Mouse (Mus musculus): Measurements from ENCODE around the gene Il17f. TPM values are rescaled to one million over a fixed set of nuclear protein-coding genes. Genes with fewer than 3 reads are reported as not detected.
"Not testable (repeated sequence)": the region's sequence is repeated elsewhere in the genome, so short reads cannot be mapped to it uniquely, and the experiment has no call there.

Il17f gene
- not detected for total RNA-seq (2021)

DNA sequence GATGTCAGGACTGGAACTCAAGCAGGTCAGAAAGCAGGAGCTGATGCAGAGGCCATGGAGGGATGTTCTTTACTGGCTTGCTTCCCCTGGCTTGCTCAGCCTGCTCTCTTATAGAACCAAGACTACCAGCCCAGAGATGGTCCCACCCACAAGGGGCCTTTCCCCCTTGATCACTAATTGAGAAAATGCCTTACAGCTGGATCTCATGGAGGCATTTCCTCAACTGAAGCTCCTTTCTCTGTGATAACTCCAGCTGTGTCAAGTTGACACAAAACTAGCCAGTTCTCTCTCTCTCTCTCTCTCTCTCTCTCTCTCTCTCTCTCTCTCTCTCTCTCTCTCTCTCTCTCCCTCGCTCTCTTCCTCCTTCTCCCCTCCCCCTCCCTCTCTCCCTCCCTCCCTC is at the start of gene Il17f:
Il17f (minus strand) TSS at position 101 of the 400 bp plus-strand sequence.
- DNase-seq, result not testable (repeated sequence)

DNA sequence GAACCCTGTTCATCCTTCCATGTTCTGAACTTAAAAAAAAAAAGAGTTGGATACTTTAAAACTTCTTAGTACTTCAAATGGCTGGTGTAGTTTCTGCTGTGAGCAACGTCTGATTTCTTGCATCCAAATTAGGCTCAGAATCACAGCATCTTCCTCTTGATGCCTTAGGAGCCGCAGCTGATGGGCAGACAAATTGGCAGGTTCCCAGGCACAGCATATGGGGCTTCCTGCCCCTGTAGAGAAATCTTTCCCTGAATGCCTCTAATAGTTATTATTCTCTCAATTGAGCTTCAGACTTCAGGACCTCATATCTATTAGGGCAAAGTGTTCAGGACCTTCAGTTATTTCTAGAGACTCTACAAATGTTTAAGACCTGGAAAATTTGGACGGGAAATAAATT is 49.5 kb upstream of the Il17f start:
- DNase-seq, result peak; percentile 29 to 36

DNA sequence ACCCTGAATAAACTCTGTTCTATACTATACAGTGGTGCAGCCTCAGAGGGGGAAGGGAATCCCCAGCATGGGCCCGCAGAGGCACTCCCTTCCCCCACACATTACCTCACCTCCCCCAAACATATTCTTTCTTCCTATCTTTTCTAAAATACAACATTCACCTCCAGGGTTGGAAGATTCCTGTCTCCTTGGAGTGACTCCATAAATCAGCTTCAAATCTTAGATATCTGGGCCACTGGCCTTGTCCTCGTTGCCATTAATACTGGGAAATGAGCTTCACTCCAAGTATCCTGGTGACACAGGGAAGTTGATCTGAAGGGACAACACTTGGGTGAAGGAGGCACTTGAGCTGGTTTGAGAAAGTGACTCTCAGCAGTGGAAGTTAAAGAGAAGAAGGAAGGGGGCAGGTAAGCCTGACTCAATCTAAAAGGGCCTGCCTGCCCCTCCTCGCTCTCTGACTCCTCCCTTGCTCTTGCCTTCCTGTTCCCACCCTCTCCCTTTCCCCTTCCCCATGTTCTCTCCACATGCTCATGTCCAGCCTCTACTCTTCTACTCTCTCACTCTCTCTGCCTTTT is 46.2 kb upstream of the Il17f start:
- DNase-seq, result no peak

DNA sequence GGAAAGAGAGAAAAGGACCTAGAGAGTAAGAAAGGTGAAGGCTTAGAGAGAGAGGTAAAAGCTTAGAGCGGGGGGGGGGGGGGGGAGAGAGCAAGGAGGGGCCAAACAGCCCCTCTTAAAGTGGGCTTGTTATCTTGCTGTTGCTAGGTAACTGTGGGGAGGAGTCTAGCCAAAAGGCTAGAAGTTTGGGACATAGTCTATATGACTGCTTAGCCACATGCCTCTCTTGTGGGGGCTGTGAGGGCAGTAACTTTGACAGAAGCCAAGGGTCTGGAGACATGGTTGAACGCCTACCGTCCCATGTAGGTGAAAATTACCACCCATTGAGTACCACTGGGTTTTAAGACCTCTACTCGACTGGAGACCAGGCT is 42.7 kb upstream of the Il17f start:
- DNase-seq, result no peak

DNA sequence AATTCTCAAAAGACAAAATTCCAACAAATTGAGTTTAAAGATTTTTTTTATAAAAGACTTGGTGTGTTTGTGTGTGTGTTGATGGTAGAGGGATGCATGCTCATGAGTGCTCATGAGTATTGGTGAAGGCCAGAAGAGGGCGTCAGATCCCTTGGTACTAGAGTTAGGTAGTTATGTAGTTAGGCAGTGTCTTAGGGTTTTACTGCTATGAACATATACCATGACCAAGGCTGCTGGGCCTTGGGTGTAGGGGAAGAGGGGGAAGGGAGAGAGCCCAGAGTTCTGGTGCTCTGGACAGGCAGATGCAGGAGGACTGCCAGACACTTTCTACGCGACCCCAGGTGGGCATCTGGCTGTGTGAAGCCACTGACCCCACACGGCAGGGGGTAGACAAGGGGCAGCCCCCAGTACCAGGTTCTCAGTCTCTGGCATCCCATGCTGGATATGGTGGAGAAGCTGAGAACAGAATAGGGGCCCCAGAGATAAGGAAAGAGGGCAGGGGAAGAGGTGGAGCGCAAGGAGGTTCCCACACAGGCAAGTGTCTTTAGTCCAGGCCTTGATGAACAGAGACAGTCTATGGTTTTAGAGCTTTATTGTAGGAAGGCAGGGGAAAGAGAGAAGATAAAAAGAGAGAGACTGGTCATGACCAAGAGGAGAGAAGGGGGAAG is 42.2 kb upstream of the Il17f start:
- DNase-seq, result no peak

DNA sequence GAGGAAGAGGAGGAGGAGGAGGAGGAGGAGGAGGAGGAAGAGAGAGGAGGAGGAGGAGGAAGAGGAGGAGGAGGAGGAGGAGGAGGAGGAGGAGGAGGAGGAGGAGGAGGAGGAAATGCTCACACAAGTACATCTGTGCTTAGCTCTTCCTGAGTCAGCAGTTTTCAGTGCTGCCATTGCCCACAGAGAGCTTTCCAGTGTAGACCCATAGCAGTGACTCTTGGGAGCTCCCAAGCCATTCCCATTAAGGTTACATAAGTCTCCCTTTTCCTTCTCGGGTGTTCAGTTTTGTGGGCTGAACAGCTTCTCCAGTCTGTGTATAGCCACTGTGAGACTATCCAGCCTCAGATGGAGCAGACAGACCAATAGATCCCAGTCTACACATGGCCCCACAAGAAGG is 40.1 kb upstream of the Il17f start:
- DNase-seq, result no peak

DNA sequence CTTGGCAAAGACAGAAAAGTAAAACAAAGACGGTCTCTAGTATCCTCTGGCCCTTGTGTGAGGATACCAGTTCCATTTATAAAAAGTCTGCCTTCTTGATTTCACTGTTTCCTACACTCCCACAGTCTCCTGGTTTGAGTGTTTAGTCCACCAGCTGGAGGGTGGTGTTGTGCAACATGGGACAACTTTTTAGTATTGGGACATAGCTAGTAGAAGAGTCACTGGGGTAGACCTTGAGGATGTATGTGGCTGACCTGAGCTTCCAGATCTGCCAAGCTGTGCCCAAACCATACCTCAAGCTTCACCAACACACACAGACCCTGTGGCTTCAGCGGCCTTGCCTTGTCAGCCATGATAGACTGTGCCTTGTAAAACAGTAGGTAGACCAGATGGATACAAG is 37.6 kb upstream of the Il17f start:
- no peak for DNase-seq

DNA sequence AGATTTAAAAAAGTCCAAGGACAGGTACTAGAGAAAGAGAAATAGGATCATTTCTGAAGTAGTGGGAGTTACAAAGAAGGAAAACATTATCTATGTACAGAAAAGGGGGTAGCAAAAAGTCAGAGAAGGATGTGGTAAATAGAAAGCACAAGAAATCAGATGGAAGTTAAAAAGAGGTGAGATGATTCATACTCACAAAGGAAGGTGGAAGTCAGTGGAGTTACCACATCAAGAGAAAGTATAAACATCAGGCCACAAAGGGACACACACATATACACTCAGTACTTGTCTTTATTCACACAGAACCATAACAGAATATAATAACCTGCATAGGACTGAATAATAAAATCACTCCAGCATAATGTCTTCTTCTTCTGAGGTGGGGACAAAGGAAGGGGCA is 34.6 kb upstream of the Il17f start:
- no peak for DNase-seq

DNA sequence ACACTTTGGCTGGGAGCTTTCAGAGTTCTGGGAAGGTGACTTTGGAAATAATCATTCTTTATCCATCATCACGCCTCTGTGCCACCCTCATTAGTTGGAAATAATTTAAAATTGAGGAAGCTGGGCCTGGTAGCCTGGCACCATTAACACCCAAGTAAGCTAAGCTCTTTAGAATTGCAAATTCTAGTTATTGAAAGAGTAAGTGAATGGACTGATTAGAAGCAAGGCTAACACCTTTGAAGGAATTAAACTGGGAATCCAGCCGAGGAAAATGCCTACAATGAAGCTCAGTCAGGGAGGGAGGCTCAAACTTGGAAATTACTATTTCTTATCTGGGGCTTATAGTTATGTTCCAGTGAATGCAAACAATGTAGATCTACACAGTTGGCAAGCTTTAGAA is 33.5 kb upstream of the Il17f start:
- no peak for DNase-seq

DNA sequence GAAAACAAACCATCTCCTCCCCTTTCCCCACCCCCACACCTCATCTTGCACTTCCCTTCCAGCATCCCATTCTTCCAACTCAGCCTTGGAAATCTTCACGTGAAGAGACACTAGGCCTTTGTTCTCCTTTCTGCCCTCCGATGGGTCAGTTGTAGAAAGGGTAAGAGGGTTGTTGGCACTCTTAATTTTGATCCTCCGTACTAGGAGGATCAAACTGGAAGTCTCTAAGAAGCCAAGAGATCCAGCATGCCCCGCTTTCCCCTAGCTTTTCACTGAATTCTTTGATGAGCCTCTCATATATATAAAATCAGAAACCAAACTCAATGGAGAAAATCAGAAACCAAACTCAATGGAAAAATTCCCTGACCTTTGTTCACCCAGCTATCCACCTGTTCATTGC is 33.1 kb upstream of the Il17f start:
- no peak for DNase-seq

DNA sequence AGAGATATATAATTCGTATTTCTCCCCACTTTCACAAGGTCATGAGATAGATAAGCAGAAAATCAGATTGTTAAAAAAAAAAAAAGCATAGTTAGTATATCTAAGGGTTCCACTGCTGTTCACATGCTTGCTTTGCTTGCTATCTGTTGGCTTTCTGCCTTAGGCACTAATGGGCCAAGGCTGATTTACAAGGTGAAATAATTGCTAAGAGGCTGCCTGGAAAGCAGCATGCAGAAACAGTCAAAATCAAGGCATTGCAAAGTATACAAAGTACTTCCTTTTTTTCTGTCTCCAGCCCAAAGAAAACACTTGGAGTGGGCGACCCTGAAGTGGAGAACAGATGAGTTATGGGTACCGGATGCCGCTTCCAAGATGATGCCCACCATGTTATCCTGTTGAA is 30.5 kb upstream of the Il17f start:
- no peak for DNase-seq

DNA sequence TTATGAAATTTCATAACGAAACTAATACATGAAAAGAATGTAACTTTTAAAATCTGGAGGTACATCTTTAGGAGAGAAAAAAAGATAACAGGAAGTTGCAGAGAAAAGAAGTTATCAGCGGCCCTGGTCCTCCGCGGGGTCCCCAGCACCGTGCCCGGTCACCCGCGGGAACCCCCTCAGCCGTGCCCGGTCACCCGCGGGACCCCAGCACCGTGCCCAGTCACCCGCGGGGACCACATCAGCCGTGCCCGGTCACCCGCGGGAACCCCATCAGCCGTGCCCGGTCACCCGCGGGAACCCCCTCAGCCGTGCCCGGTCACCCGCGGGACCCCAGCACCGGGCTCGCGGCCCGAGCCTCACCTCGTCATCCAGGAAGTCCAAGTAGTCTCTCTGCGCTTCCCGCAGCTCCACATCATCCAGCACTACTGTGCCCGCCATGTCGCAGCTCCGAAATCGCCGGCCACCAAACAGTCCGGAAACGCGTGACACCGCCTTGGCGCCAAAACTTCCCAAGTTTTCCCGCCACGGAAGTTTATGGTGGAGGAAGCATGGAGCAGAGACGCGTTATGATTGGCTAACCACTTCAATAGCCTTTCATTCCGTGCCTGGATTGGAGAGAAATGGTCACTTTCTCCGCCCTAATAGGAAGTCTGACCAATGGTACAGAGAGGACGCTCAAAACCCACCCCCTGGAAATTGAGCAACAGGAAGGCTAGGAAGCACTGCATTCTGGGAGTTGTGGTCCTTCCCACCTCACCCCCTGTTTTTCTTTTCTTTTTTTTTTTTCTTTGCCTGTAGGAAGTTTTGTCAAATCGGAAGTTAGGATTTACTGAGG is 29.6 kb upstream of the Il17f start, which contains the start of gene Mcm3:
Mcm3 (minus strand) TSS at position 542 of the 835 bp plus-strand sequence.
- peak; percentile 82 to 83 for DNase-seq

DNA sequence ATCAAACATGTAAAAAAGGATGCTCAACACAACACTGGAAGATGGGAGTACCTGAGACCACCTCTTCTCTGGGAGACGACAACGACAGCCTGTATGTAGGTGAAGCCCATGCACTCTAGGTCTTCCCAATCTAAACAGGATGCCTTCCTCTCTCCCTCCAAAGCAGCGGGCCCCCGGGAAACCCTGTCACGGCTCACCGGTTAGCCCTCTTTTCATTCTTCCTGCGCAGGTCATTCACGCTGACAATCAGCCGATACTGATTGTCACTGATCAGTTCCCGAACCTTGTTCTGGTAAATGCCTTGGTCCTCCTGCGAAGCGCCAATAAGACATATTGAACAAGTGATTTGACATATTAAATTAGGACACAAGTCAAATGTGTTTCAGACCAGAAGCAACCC is 27.2 kb upstream of the Il17f start:
- DNase-seq, result no peak

DNA sequence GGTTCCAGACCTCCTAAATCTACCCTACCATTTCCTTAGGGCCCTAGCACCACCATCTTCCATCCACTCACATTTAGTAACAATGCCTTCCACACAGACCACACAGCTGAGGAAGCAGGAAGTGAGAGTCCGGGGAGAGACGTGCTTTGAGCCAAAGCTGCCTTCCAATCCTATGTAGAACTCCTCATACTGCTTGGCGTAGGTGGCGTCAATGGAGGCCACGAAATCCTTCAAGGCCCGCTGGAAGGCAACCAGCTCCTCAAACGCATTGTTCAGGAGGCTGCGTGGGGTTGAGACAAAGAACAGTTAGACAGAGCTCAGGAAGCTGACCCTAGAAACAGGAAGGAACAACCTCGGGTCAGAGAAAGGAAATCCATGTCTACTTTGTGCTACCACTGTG is 26.8 kb upstream of the Il17f start:
- DNase-seq, result no peak

DNA sequence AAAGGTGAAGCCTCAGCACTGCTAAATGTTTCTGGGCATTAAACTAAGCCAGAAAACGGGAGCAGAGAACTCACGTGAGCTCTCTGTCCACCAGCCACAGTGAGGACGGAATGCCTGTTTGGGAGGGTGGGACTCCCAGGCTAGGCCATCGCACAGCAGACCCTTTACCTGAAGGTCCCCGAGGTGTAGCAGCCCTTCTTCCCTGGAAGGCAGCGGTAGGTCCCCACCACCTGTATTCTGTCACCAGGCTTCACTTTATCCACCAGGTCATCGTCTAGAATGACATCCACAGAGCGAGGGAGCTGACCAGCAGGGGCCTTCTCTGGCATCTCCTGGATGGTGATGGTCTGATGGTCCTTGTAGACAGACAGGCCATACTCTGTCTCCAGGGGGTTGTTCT is 24.1 kb upstream of the Il17f start:
- no peak for DNase-seq

DNA sequence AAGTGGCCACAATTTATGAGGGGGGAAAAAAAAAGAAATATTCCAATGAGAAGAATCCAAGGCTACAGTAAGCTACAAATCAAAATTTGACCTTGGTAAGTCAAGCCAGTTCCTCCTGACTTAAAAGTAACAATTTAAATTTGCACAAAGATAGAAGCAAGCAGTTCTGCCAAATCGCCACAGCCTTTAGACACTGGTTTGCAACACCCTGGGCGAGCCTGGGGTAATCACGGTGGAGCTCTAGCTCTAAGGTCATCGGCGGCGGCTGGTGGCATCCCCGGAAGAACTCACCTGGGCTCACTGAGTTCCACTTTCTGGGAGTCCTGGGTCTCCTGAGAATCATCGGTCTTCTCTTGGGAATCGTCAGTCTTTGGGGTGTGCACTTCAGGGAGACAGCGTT is 14.1 kb upstream of the Il17f start:
- no peak for DNase-seq

DNA sequence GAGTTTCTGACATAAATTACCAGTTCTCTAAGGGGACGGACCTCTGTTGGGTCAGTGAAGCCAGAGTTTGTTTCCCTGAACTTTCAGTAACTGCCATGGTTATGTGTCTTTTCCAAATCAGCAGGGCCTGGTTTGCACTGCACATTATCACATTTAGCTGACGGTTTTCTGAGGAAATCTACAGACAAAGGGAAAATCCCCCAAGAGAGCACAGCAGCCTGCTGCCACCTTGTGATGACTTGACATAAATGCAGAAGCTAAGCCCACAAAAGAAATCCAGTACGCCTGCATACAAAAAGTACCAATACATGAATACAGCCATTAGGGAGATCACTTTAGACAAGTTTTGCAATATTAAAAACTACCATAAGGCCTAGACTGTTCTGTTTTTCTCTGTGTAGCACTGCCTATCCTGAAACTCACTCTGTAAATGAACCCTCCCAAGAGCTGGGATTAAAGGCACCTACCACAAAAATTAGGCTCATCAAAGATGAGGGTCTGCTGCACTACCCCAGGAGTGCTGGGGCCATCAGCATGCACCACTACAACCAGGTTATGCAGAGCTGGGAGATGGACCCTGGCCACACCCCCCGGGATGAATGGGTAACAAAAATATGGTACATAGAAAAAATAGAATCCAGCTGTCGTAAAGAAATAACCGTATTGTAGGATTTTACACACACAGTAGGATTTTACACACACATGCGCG is 11.4 kb upstream of the Il17f start:
- peak; percentile 24 to 32 for DNase-seq

DNA sequence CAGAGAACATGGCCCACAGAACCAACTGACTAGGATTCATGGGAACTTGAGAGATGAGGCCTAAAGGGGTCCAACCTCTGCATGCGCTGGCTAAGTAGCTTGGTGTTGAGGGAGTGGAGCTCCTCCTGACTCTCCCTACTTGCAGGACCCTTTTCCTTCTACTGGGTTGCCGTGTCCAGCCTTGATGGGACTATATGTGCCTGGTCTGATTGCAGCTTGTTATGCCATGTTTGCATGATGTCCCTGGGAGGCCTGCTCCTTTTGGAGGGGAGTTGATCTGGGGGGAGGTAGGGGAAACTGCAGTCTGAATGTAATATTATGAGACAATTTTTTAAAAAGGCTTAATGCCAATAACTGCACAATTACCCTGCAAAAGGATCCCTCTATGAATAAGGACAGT is 10.9 kb upstream of the Il17f start:
- DNase-seq, result no peak

DNA sequence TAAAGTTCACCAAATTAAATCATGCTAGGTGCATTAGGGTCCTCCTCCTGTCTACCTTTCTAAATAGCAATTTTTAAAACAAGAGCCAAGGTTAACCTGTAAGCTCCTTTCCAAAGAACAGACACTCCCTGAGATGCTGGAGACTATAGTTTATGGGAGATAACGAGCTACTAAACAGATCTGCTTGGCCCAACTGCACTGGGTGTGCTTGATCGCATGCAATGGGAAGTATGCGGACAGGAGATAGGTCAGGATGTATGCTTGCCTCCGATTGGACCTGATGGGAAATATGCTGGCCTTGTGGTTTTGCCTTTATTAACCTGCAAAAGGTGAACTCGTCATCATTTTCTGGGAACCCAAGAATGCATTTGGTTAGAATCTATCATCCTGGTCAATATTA is 4.8 kb upstream of the Il17f start:
- no peak for DNase-seq

DNA sequence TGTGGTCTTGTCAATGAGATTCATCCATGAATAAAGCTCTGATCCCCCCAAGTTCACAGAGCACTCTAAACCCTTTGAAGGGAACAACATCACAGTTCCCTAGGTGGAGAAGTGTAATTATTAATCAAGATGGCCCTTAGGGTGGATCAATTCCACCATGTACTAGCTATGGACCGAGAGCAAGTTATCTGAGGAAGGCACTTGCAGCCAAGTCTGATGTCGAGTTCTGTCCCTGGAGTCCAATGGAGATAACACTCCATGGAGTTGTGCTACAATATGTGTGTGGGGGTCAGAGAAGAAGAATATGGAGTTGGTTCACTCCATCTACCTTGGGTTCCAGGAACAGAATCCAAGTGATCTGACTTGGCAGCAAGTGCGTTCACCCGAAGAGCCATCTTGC is 4.3 kb upstream of the Il17f start:
- no peak for DNase-seq

DNA sequence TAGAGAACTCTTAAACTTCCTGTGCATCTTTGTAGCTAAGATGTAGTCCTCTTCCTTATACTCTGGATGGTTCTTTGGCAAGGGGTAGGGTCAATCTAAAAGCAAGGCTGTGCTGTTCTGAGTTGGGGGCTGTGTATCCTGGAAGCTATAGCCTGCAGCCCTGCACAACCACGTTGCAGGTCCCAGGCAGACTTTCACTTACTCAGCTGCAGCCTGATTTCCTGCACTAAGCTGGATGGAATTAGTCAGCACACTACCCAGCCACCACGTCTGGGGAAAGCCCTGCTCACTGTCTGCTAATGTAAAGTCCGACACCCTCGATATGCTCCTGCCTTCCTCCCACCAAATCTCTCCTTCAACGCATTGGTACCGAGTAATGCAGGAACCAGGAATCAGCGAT is 997 bp upstream of the Il17f start:
- no peak for DNase-seq

DNA sequence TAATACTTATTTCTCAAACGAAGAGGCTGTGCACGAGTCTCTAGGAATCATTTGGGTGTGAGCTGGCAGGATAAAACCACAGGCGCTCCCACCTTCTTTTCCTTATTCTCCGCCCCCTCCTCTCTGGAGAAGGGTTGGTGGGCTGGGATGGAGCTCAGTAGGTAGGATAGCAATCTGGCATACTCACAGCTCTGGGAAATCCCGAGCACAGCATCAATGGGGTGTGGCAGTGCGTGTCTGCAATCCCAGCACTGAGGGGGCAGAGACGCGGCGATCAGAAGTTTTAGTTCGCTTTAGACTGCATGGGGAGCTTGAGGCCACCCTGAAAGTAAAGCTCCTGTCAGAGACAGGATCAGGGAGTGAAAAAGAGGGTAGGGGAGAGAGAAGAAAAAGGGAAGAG is 2.0 kb downstream of the Il17f start:
- no peak for DNase-seq

DNA sequence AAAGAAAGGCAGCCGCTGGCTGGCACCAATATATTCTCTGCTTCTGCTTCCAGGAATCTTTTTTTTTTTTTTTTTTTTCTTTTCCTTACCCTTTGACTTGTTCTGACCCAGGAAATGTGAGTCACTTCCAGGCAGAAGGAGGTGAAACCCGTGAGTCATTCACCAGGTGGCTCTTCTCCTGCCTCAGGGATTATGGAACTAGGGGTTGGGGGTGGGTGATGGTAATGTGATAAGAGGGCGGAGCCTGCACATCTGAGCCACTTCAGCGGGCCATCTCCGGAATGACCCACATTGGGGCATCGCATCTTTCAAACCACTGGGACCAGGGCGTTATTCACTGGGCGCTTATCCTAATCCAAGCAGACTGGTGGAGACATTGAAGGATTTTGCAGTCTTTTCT is 3.4 kb downstream of the Il17f start:
- DNase-seq, result no peak

Data from layer of hippocampus, postnatal 36 days (tissue).